Mouse (Mus musculus) heart, postnatal 0 days (tissue): ENCODE measurements around the gene Coq10a.

Experiments
- CTCF ChIP-seq: IDR thresholded peaks from 2 replicates; pipeline ENCODE4 v1.5.1; 2016; ENCODE audit warnings: antibody characterized with exemption, control low read depth, low read depth
- EP300 ChIP-seq: IDR thresholded peaks from 2 replicates; pipeline ENCODE4 v1.6.1; 2016; ENCODE audit warnings: antibody characterized with exemption, low read depth

GRCm38 (mm10) chr10:128343436-128343835 is 25.4 kb downstream of the Coq10a start:
- TF ChIP-seq CTCF (no peak), EP300 (no peak)
